Mouse (Mus musculus): Measurements from ENCODE around the gene Pycard. TPM values are rescaled to one million over a fixed set of nuclear protein-coding genes. Genes with fewer than 3 reads are reported as not detected.
"Not testable (repeated sequence)": the region's sequence is repeated elsewhere in the genome, so short reads cannot be mapped to it uniquely, and the experiment has no call there.

The Pycard gene
- polyA plus RNA-seq, 1 experiment from 2014 or later, result 6.7 TPM

DNA sequence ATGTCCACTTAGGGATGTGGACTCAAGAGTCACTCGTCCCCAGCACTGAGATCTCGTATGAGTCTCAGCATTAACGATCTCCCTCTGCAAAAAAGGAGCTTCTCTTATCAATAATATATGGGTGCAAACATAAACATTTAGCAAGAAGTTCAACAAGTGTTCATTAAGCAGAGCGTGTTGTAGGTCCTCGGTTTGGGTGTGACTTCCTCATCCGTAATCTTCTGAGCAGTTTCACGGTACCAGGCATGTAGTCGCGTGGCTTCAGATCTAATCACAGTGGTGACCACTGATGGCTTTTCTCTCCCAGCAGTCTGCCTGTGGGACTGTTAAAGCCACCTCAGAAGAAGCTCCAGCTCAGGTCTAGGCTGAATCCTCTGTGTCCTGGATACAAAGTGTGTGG lies 30.7 kb upstream of the Pycard start:
- no peak for ATAC-seq (ENCODE audit: insufficient number of reproducible peaks, low FRiP score, low TSS enrichment, low read depth)
- no peak for DNase-seq (ENCODE audit: low spot score)
- no peak overlapping the region for H3K9ac ChIP-seq (ENCODE audit: low read length)
- H3K36me3 ChIP-seq (ENCODE audit: control insufficient read depth, insufficient read depth, low read length), result no peaks in the 10 kb centered on the region
- 93% methylated on average over 9 of the region's 9 CpGs for WGBS
- no peak overlapping the region for H3K4me2 ChIP-seq (ENCODE audit: low read depth, severe bottlenecking)
- no peaks in the 10 kb centered on the region for H3K9me3 ChIP-seq (ENCODE audit: control insufficient read depth, low read length)
- no peak overlapping the region for H3K27ac ChIP-seq (replicated peaks; ENCODE audit: low read depth, low read length)
- H3K4me3 ChIP-seq (ENCODE audit: low read depth, low read length), result no peak overlapping the region
- H3K4me1 ChIP-seq (ENCODE audit: control insufficient read depth, insufficient read depth, low read length), result no peaks in the 10 kb centered on the region
- H3K27me3 ChIP-seq (ENCODE audit: control insufficient read depth, insufficient read depth, low read length), result no peaks in the 10 kb centered on the region

DNA sequence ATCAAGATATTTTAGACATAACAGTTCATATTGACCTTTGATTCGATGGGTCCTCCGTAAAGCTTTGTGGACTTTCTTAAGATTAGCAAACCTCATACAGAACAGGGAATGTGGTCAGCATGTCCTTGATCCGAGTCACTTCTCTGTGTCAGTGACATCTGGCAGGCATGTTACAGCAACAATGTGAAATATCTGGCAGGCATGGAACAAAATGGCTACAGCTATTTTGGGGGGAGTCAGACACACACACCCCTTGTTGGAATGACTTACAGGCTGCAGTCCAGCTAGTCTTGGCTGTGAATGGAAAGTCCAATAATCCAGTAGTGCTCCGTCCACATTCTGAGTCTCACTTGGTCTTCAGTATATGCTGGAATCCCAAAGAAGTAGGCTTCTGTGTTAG lies 29.9 kb upstream of the Pycard start:
- no peaks in the 10 kb centered on the region for H3K9me3 ChIP-seq (ENCODE audit: control insufficient read depth, low read length)
- H3K27ac ChIP-seq (replicated peaks; ENCODE audit: low read depth, low read length), result no peak overlapping the region
- no peak overlapping the region for H3K9ac ChIP-seq (ENCODE audit: low read length)
- H3K4me2 ChIP-seq (ENCODE audit: low read depth, severe bottlenecking), result no peak overlapping the region
- WGBS, result 94% methylated on average over 4 of the region's 4 CpGs
- DNase-seq (ENCODE audit: low spot score) (no peak), ATAC-seq (ENCODE audit: insufficient number of reproducible peaks, low FRiP score, low TSS enrichment, low read depth) (no peak)
- H3K36me3 ChIP-seq (ENCODE audit: control insufficient read depth, insufficient read depth, low read length), result no peaks in the 10 kb centered on the region
- H3K4me1 ChIP-seq (ENCODE audit: control insufficient read depth, insufficient read depth, low read length), result no peaks in the 10 kb centered on the region
- H3K4me3 ChIP-seq (ENCODE audit: low read depth, low read length), result no peak overlapping the region
- H3K27me3 ChIP-seq (ENCODE audit: control insufficient read depth, insufficient read depth, low read length), result no peaks in the 10 kb centered on the region

DNA sequence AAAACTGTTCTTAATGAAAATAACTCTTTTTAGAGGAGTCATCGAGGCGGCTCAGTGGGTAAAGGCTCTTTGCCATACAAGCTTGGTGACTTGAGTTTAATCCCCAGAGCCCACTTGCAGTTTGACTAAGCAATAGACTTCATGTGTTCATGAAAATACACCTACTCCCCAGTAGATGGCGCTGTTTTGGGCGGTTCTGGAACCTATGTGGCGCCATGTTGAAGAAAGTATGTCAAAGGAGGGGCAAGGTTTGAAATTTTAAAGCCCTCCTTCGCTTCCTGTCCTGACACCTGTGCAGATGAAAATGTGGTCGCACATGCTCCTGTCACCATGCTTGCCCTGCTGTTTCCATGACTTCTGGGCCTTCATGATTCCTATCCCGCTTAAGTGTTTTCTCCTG lies 29.3 kb upstream of the Pycard start:
- H3K9ac ChIP-seq (ENCODE audit: low read length), result no peak overlapping the region
- ATAC-seq (ENCODE audit: insufficient number of reproducible peaks, low FRiP score, low TSS enrichment, low read depth), result no peak

DNA sequence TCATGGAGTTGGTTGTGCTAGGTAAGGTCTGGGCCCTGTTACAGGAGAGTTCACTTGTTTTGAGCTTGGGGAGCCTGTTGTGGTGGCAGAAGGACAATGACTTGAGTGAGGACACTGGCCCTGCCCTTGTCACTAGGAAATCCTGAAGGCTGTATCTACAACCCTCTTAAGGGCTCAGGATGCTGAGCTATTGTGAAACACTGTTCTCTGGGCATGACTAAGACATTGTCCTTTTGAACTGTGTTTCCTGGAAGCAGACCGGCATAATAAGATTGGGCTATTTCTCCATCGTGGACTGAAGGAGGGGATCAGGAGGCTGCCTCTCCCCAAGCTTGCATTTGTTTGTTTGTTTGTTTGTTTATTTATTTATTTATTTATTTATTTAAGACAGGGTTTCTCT lies 25.5 kb upstream of the Pycard start:
- DNase-seq (ENCODE audit: low spot score), result no peak
- Histone ChIP-seq H3K27me3 (ENCODE audit: control insufficient read depth, insufficient read depth, low read length) (no peaks in the 10 kb centered on the region), H3K27ac (replicated peaks; ENCODE audit: low read depth, low read length) (no peak overlapping the region), H3K4me1 (ENCODE audit: control insufficient read depth, insufficient read depth, low read length) (no peaks in the 10 kb centered on the region), H3K4me2 (ENCODE audit: low read depth, severe bottlenecking) (no peak overlapping the region), H3K4me3 (ENCODE audit: low read depth, low read length) (no peak overlapping the region), H3K9ac (ENCODE audit: low read length) (no peak overlapping the region), H3K36me3 (ENCODE audit: control insufficient read depth, insufficient read depth, low read length) (no peaks in the 10 kb centered on the region), H3K9me3 (ENCODE audit: control insufficient read depth, low read length) (no peaks in the 10 kb centered on the region)
- ATAC-seq (ENCODE audit: insufficient number of reproducible peaks, low FRiP score, low TSS enrichment, low read depth), result no peak
- 86% methylated on average over 2 of the region's 2 CpGs for whole genome bisulfite sequencing

More for the DNA sequence above, 29.3 kb upstream of the Pycard start:
- DNase-seq (ENCODE audit: low spot score), result no peak
- Histone ChIP-seq H3K9me3 (ENCODE audit: control insufficient read depth, low read length) (no peaks in the 10 kb centered on the region), H3K27me3 (ENCODE audit: control insufficient read depth, insufficient read depth, low read length) (no peaks in the 10 kb centered on the region), H3K36me3 (ENCODE audit: control insufficient read depth, insufficient read depth, low read length) (no peaks in the 10 kb centered on the region), H3K4me1 (ENCODE audit: control insufficient read depth, insufficient read depth, low read length) (no peaks in the 10 kb centered on the region), H3K27ac (replicated peaks; ENCODE audit: low read depth, low read length) (no peak overlapping the region), H3K4me2 (ENCODE audit: low read depth, severe bottlenecking) (no peak overlapping the region), H3K4me3 (ENCODE audit: low read depth, low read length) (no peak overlapping the region)
- 65% methylated on average over 8 of the region's 8 CpGs for WGBS

DNA sequence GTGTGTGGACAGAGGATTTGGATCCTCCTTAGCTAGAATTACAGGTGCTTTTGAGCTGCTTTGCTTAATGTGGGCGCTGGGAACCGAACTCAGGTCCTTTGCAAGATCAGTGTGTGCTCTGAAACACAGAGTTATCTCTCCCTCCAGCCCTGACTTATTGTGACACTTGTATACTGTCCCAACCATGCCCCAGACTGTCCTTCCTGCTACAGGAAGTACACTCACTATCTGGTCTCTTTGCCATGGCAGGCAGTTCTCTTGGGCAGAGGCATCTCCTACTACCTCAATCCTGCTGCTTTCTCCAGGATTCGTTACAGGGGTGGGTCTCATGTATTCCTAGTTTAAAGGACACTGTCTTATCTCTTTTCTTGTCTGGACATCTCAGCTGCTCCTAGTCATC lies 24.6 kb upstream of the Pycard start:
- Histone ChIP-seq H3K36me3 (ENCODE audit: control insufficient read depth, insufficient read depth, low read length) (no peaks in the 10 kb centered on the region), H3K27me3 (ENCODE audit: control insufficient read depth, insufficient read depth, low read length) (no peaks in the 10 kb centered on the region), H3K9ac (ENCODE audit: low read length) (no peak overlapping the region), H3K4me3 (ENCODE audit: low read depth, low read length) (no peak overlapping the region), H3K9me3 (ENCODE audit: control insufficient read depth, low read length) (no peaks in the 10 kb centered on the region), H3K4me1 (ENCODE audit: control insufficient read depth, insufficient read depth, low read length) (no peaks in the 10 kb centered on the region), H3K4me2 (ENCODE audit: low read depth, severe bottlenecking) (no peak overlapping the region), H3K27ac (replicated peaks; ENCODE audit: low read depth, low read length) (no peak overlapping the region)
- ATAC-seq (ENCODE audit: insufficient number of reproducible peaks, low FRiP score, low TSS enrichment, low read depth) (no peak), DNase-seq (ENCODE audit: low spot score) (no peak)
- WGBS, result 88% methylated on average over 3 of the region's 3 CpGs

DNA sequence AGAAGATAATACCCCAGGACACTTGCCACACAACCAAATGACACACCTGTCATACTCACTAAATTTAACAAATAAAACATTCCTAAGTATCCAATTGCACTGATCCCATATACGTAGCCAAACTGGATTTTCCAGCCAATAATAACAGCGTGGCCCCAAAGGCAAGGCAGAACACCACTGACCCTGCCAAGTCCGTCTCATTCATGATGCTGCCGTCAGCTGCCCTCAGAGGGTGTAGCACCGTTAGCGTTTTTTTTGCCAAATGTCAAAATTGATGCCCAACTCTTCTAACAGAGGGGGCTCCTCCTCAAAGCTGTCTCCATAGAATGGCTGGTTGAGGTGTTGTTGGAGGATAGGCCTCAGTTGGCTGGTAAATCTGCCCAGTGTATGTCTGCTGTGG lies 23.0 kb upstream of the Pycard start:
- no peaks in the 10 kb centered on the region for H3K27me3 ChIP-seq (ENCODE audit: control insufficient read depth, insufficient read depth, low read length)
- H3K9ac ChIP-seq (ENCODE audit: low read length), result no peak overlapping the region
- H3K27ac ChIP-seq (replicated peaks; ENCODE audit: low read depth, low read length), result no peak overlapping the region
- no peaks in the 10 kb centered on the region for H3K9me3 ChIP-seq (ENCODE audit: control insufficient read depth, low read length)
- no peak for ATAC-seq (ENCODE audit: insufficient number of reproducible peaks, low FRiP score, low TSS enrichment, low read depth)
- H3K4me3 ChIP-seq (ENCODE audit: low read depth, low read length), result no peak overlapping the region
- 85% methylated on average over 6 of the region's 6 CpGs for whole genome bisulfite sequencing
- H3K36me3 ChIP-seq (ENCODE audit: control insufficient read depth, insufficient read depth, low read length), result no peaks in the 10 kb centered on the region
- DNase-seq (ENCODE audit: low spot score), result no peak
- H3K4me2 ChIP-seq (ENCODE audit: low read depth, severe bottlenecking), result no peak overlapping the region
- no peaks in the 10 kb centered on the region for H3K4me1 ChIP-seq (ENCODE audit: control insufficient read depth, insufficient read depth, low read length)

DNA sequence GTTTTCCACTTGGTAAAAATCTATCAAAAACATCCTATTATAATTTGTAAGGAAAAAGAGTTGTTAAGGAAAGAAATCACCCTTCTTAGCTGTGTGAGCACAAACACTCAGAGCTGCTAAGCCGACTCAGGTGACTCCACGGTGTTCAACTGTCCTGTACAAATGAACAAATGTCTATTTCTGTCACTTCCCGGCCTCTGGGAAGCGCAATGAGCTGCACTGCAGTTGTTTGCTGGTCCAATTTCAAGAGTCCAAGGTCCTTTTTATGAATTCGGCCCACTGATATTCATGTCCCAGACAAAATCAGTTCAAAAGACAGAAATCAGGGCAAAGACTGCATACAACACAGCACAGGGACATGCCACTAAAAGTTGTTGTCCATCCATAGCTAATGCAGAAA lies 22.5 kb upstream of the Pycard start:
- WGBS, result 85% methylated on average over 5 of the region's 5 CpGs
- H3K36me3 ChIP-seq (ENCODE audit: control insufficient read depth, insufficient read depth, low read length); H3K4me2 ChIP-seq (ENCODE audit: low read depth, severe bottlenecking); H3K27ac ChIP-seq (replicated peaks; ENCODE audit: low read depth, low read length); ATAC-seq (ENCODE audit: insufficient number of reproducible peaks, low FRiP score, low TSS enrichment, low read depth); H3K9ac ChIP-seq (ENCODE audit: low read length); H3K27me3 ChIP-seq (ENCODE audit: control insufficient read depth, insufficient read depth, low read length); H3K4me1 ChIP-seq (ENCODE audit: control insufficient read depth, insufficient read depth, low read length); DNase-seq (ENCODE audit: low spot score); H3K9me3 ChIP-seq (ENCODE audit: control insufficient read depth, low read length); H3K4me3 ChIP-seq (ENCODE audit: low read depth, low read length): not testable (repeated sequence)

DNA sequence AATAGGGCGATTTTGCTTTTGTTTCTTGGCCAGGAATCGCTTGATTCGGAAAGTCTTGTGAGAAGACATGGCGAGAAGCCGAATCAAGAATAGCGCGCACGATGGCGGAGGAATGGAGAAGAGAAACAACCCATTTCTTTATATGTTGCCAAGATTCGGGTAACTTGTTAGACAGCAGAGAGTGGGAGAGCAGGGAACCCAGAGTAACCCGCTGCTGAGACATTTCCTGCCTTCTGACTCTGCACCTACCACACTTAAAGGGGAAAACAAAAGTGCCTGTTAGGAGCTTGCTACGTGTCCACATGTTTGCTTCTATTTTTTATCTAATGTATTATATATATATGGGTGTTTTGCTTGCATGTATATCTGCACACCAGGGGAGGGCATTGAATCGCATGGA lies 19.4 kb upstream of the Pycard start:
- no peaks in the 10 kb centered on the region for H3K36me3 ChIP-seq (ENCODE audit: control insufficient read depth, insufficient read depth, low read length)
- no peaks in the 10 kb centered on the region for H3K9me3 ChIP-seq (ENCODE audit: control insufficient read depth, low read length)
- 91% methylated on average over 13 of the region's 13 CpGs for WGBS
- no peak overlapping the region for H3K4me2 ChIP-seq (ENCODE audit: low read depth, severe bottlenecking)
- H3K4me1 ChIP-seq (ENCODE audit: control insufficient read depth, insufficient read depth, low read length), result no peaks in the 10 kb centered on the region
- no peak overlapping the region for H3K4me3 ChIP-seq (ENCODE audit: low read depth, low read length)
- no peak for DNase-seq (ENCODE audit: low spot score)
- ATAC-seq (ENCODE audit: insufficient number of reproducible peaks, low FRiP score, low TSS enrichment, low read depth), result no peak
- no peaks in the 10 kb centered on the region for H3K27me3 ChIP-seq (ENCODE audit: control insufficient read depth, insufficient read depth, low read length)
- no peak overlapping the region for H3K27ac ChIP-seq (replicated peaks; ENCODE audit: low read depth, low read length)
- no peak overlapping the region for H3K9ac ChIP-seq (ENCODE audit: low read length)

DNA sequence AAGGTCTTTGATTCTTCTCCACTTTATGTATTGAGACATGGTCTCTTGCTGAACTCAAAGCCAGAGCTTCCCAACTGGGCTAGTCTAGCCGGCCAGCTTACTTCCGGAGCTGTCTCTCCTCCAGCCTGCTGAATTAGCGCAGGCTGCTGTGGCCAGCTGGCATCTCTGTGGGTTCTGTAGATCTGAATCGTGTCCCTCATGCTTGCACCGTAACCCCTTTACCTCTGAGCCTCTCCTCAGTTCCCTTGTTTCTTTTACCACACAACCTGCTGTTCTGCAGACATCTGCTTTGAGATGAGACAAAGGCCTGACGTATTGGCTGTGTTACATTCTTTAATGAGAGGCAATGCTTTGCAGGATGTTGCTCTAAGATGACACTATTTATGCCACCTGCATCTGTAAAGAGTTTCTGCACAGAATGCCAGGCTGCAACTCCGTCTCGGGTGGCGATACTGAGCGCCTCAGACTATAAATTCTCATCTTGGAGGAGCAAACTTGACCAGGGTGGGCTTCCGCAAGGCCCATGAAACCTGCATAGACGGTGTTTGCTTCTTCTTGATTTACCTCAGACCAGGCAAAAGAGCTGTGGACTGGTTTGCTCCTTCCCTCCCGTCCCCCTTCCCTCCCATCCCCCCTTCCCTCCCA lies 18.6 kb upstream of the Pycard start:
- DNase-seq (ENCODE audit: low spot score) (no peak), ATAC-seq (ENCODE audit: insufficient number of reproducible peaks, low FRiP score, low TSS enrichment, low read depth) (no peak)
- no peaks in the 10 kb centered on the region for H3K9me3 ChIP-seq (ENCODE audit: control insufficient read depth, low read length)
- no peak overlapping the region for H3K4me3 ChIP-seq (ENCODE audit: low read depth, low read length)
- H3K27ac ChIP-seq (replicated peaks; ENCODE audit: low read depth, low read length), result no peak overlapping the region
- no peaks in the 10 kb centered on the region for H3K27me3 ChIP-seq (ENCODE audit: control insufficient read depth, insufficient read depth, low read length)
- WGBS, result 78% methylated on average over 13 of the region's 13 CpGs
- no peaks in the 10 kb centered on the region for H3K36me3 ChIP-seq (ENCODE audit: control insufficient read depth, insufficient read depth, low read length)
- H3K9ac ChIP-seq (ENCODE audit: low read length), result no peak overlapping the region
- H3K4me2 ChIP-seq (ENCODE audit: low read depth, severe bottlenecking), result no peak overlapping the region
- H3K4me1 ChIP-seq (ENCODE audit: control insufficient read depth, insufficient read depth, low read length), result no peaks in the 10 kb centered on the region
